Mouse (Mus musculus) cerebellum, postnatal 25 days (tissue): ENCODE results near the gene Olfr97.

Experiments used
- DNase-seq, 2 experiments: peaks; one replicate each; pipeline ENCODE4 v3.0.0; 2021; ENCODE audit warnings: mixed read lengths in 2 of 2

Olfr97 gene

GRCm38 (mm10) chr17:37194782-37195181, 42.3 kb downstream of the Olfr97 start:
- no peak for DNase-seq

GRCm38 (mm10) chr17:37193656-37194055, 43.5 kb downstream of the Olfr97 start, which contains the start of gene Ubd:
Ubd (plus strand) TSS chr17:37193892.
- DNase-seq: no peak

- DNase-seq: no peak
Measured at GRCm38 (mm10) chr17:37193032-37193431, 44.1 kb downstream of the Olfr97 start.

- DNase-seq: peak; percentile 5 to 49
Measured at GRCm38 (mm10) chr17:37190711-37191110, 46.4 kb downstream of the Olfr97 start.

- DNase-seq: no peak
Measured at GRCm38 (mm10) chr17:37185474-37185873, 51.7 kb downstream of the Olfr97 start.
